Mouse (Mus musculus) heart, adult 8-10 months (tissue): ENCODE measurements around the gene Edc3. TPM values are rescaled to one million over a fixed set of nuclear protein-coding genes. Genes with fewer than 3 reads are reported as not detected.

Experiments used
- DNase-seq: peaks from one replicate; pipeline ENCODE4 v3.0.0; 2022; ENCODE audit warnings: low spot score
- total RNA-seq, 4 experiments: library from RNA; stranded (reverse); gene quantifications; 2 replicates each; pipeline ENCODE4 v1.2.4; 2022

The Edc3 gene
- total RNA-seq, 4 experiments from 2014 or later = 3.6 to 5.3 (median 4.5) TPM

DNA sequence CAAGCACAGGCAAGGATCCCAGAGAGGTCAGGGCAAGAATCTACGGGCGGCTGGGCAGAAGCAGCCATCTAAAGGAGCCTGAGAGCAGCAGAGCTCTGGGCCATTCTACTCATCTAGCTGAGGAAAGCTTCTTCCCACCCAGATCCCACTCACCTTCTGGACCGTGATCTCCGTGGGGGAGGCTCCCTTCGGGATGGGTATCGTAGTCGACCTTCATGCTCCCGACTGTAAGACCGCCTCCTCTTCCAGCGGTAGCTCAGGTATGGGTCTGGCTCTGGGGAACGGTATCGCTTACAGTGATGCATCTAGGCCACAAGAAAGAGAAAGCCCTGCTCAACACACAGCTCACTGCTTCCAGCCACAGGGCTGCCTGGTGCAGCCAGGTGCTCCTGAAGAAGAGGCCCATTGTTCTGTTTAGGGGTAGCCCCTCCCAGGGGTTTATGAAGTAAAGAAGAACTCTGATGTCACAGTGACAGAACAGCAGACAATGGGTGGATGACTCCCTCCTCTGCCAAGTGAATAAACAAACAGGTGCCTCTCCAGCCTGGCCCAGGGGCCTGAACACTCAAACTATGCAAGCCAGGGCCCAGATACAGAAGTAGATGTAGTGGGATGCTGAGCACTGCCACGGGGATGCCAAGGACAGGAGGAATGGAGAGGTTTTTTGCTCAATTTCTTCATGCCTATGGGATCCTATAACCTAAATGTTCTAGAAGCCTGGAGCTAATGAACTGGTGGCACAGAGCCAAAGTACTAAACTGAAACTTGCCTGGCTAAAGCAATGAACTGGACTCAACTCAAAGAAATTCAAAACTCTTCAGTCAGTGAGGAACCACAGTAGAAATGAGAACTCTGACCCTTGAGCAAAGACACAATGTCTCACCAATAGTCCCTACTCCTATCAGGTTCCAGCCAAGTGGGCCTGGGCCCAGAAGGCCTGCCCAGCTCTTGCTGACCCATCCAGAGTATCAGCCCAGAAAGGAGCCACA, 53.5 kb downstream of the Edc3 start:
- DNase-seq = no peak

DNA sequence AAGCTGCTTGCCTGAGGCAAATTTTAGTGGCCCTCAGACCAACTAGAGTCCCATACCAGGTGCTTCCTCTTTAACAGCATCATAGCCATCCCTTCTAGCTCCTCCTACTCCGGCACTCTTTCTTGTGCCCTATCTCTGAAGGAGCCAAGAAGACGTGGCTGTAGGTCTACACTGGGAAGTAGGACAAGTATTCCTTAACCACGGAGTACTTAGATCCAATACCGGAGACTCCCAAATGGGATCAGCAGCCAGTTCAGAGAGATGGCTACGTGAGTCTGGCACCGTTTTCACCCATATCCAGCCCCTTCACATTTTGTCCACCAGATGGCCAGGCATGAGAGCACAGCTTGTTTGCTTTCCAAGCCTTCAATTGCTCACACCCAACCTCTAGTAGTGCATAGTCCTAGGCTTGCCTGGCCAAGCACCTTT, 54.2 kb downstream of the Edc3 start:
- peak; percentile 51 for DNase-seq

DNA sequence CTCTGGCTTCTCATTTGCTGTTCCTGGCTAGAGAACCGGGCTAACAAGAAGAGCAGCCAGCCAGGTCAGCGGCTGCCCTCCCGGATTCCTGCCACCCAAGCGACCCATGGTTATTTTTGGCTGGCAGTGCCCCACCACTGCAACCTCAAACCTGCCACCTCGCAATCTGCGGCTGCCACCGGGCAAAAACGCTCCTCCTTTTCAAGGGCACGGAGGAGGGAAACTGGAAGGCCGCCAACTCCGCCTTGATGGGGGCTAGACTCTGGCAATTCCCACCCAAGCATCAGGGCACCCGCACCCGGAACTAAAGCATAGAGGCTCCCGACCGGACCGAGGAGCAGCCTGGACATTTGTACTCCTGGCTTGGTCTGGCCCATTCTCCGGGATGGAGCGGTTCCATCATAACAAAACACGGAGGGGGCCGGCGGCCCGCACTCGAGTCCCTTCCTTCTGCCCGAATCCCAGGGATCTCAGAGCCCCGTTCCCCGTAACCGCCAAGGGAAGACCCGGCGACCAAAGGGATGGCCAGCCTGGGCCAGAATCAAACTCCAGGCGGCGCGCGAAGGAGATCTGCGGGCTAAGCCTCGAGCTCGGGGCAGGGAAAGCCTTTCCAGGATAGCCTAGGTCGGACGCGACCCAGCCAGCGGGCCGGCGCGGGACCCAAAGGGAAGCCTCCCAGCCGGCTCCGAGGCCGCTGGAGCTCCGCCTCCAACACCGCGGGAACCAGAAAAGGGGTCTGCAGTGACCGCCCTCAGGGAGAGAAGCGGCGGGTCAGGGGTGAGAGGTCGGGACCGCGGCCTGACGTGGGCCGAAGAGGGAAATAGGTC, 56.0 kb downstream of the Edc3 start:
- peak; percentile 69 for DNase-seq

DNA sequence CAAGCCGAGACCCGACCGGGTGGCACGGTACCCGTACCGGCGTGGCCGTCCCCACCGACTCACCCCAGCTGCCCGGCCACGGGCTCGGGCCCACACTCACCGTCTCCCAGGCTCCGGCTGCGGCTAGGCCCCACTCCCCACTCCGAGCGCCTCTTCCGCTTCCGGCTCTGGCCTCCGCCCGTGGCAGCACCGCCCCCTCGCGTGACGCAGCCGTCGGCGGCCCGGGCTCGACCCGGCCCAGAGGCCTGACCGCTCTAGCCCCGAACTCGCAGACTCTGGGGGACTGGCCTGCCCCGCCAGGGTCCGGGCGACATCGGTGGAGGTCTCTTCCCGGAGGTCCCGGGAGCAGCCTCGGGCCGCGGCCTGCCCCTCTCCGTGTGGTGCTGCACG, 56.6 kb downstream of the Edc3 start:
- peak; percentile 95 for DNase-seq

GRCm38 (mm10) chr9:57765364-57766351, 57.3 kb downstream of the Edc3 start, which contains the start of gene Clk3:
Gene Clk3, minus strand, starts transcription at chr9:57765860.
- DNase-seq = no peak

- no peak for DNase-seq
Measured at GRCm38 (mm10) chr9:57766431-57766830, 58.1 kb downstream of the Edc3 start.

DNA sequence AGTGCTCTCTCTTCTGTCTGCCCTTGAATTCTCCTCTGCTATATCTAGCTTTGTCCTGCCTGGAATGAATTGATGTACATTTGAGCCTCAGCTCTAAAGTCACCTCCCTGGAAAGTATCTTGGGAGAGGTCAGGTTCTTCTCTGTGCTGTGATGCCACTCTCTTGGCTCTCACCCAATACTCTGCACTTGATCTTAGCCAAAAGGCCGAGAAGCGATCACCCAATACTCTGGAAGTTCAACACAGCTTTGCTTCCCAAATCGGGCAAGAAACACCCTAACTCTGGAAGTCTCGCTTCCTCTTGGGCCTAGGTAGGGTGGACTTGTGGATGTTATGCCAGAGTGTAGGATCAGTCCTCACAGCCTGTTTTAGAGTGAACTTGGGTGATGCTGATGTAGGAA, 58.9 kb downstream of the Edc3 start:
- no peak for DNase-seq

GRCm38 (mm10) chr9:57769539-57770069, 61.3 kb downstream of the Edc3 start:
- DNase-seq = no peak

DNA sequence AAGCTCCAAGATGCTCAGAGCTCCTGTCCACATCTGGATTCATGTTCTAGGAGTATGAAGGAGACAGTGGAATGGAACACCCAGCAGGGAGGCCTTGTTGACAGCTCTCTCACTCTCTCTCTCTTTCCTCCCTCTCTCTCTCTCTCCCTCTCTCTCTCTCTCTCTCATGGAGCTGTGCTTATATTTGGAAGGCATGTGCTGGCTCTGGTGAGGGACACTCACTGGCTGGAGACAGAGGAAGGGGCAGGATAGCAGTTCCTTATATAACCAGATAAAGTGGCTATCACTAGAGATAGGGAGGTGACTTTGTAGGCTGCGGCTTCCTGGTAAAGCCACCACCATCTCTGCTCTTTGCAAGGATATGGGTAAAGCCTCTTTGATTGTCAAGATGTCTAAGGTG, 61.9 kb downstream of the Edc3 start:
- no peak for DNase-seq

GRCm38 (mm10) chr9:57770836-57771235, 62.5 kb downstream of the Edc3 start:
- DNase-seq = no peak

GRCm38 (mm10) chr9:57773754-57774153, 65.4 kb downstream of the Edc3 start:
- DNase-seq = no peak

- no peak for DNase-seq
Measured at GRCm38 (mm10) chr9:57774168-57774567, 65.8 kb downstream of the Edc3 start.

- DNase-seq = no peak
Measured at GRCm38 (mm10) chr9:57775026-57775425, 66.7 kb downstream of the Edc3 start.

- no peak for DNase-seq
Measured at GRCm38 (mm10) chr9:57775736-57776135, 67.4 kb downstream of the Edc3 start.

DNA sequence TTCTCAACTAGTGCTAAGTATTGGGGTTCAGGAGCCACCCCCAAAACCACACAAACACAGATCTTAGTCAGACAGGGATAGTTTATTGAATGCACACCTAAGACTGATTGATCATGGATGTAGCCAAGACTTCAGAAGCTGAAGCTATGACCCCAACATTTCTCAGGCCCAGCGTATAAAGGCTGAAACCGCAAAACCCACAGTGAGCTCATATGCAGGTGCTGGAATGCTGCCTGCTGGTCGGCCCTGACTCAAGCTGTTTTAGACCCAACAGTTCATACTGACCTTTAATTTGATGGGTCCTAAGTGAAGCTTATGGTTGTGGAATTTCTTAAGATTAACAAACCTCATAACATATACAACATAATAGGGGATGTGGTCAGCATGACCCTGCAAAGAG, 74.3 kb downstream of the Edc3 start:
- DNase-seq = no peak

GRCm38 (mm10) chr9:57789733-57790132, 81.4 kb downstream of the Edc3 start:
- DNase-seq = no peak

DNA sequence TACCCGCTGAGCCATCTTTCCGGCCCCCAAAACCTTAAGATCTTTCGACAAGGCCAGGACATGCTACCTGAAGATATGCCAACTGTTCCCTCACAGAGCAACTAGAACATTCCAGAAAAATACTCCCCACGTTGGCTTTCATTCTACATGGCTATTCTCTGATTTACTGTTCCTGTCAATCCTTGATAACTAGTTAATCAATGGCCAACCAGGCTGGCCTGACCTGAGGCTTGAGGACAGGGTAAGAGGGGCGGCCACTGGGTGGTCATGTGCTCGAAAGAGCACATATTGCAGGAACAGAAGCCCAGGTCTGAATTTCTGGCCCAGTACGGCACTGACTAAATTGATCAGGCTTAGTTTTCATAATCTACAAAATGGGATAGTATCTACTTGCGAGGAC, 89.1 kb downstream of the Edc3 start:
- DNase-seq = no peak

GRCm38 (mm10) chr9:57798725-57799253, 90.4 kb downstream of the Edc3 start:
- DNase-seq = peak; percentile 61

GRCm38 (mm10) chr9:57800325-57800975, 92.1 kb downstream of the Edc3 start:
- no peak for DNase-seq
